Mouse (Mus musculus) erythroid progenitor cell, adult 5-6 weeks (primary cell): ENCODE measurements around the gene Olfr1313. TPM values are rescaled to one million over a fixed set of nuclear protein-coding genes. Genes with fewer than 3 reads are reported as not detected.
"Not testable (repeated sequence)": the region's sequence is repeated elsewhere in the genome, so short reads cannot be mapped to it uniquely, and the experiment has no call there.

Experiments
- ATAC-seq: replicated peaks from 2 replicates; pipeline ENCODE4 v1.8.0; 2016; ENCODE audit warnings: moderate number of reproducible peaks, mild to moderate bottlenecking, moderate TSS enrichment, inconsistent platforms; ENCODE audit not compliant: poor library complexity, low FRiP score, severe bottlenecking
- total RNA-seq, 2 experiments: library from RNA; stranded (forward) in 1 of 2; stranded (reverse) in 1 of 2; fragments of 150-400 nt in 1 of 2; fragments of 186-747, 209-891 nt in 1 of 2; gene quantifications; 2 replicates each; pipeline versions ENCODE4 v1.2.3 to v1.2.4; 2015 to 2017; ENCODE audit warnings: low replicate concordance in 2 of 2

Olfr1313 gene
- total RNA-seq (2015; ENCODE audit: low replicate concordance) (not detected in 2 replicates), total RNA-seq (2017; ENCODE audit: low replicate concordance) (not detected in 2 replicates)

- no peak for ATAC-seq
Measured at GRCm38 (mm10) chr2:112077743-112078142, at the start of gene Olfr1313. Olfr1313 (minus strand) TSS chr2:112077843.

DNA sequence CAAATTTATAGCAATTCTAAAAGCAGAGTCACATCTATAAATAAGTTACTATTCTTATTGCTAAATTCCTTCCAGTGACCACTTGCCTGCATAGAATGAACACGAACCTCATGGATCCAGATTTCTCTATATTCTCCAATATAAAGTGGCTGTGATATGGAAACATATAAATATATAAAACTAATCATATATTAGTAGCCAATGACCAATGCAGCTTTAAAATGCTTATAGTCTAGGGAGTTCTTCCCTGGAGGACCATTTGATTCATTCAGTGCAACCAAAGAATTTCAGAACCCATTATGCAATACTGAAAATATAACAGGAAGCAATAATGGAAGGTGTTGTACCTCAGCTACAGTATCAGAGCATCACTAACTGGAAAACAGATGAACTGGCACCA is 37.7 kb upstream of the Olfr1313 start, which contains the start of gene Olfr1315-ps1:
Gene Olfr1315-ps1, minus strand, starts transcription at position 101 of the 400 bp plus-strand sequence.
- no peak for ATAC-seq

DNA sequence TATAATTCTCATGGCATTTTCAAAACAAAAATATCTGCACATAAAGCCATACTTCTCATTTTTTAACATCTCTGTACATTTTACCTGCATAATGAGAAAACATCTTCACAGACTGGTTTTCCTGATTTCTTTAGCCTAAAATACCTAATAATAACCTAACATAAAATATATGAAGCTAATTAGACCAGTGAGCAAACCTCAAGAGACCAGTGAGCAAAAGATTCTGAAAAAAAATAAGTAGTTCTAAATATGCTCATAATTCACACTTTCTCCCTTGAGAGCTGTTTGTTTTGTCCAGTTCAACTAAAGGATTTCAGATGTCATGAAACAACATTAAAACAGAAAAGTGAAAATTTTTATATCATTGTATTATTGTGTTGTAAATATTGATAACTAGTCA is 19.0 kb upstream of the Olfr1313 start, which contains the start of gene Olfr1314:
Gene Olfr1314, minus strand, starts transcription at position 101 of the 400 bp plus-strand sequence.
- no peak for ATAC-seq

GRCm38 (mm10) chr2:112050138-112050537 is 27.5 kb downstream of the Olfr1313 start, which contains the start of gene Olfr1312:
Olfr1312 (minus strand) TSS chr2:112050238.
- ATAC-seq, result no peak

- ATAC-seq, result not testable (repeated sequence)
Measured at GRCm38 (mm10) chr2:112026971-112027370, 50.7 kb downstream of the Olfr1313 start.

DNA sequence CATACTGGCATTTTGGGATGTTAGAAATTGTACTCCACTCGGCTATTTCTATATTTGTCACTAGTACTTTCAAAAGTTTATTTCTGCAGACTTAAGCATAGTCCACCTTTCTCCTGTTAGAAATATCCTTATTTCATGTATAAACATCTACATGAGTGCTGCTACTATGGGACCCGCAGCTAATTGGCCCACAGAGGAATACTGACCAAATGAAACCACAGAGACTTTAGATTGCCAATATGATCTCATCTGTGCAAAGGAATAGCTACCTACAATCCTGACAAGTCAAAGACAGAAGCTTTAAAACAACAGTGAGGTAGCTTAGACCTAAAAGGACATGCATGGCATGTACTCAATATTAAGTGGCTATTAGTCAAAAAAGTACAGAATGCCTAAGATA is 53.3 kb downstream of the Olfr1313 start, which contains the start of gene Olfr1311:
Gene Olfr1311, minus strand, starts transcription at position 101 of the 400 bp plus-strand sequence.
- no peak for ATAC-seq

Other genes starting within 250 kb of the Olfr1313 start
- not detected in 2 replicates for gene Olfr1305, start 200.7 kb downstream of the Olfr1313 start, total RNA-seq (2015; ENCODE audit: low replicate concordance)
- gene Olfr1305, start 200.7 kb downstream of the Olfr1313 start, total RNA-seq (2017; ENCODE audit: low replicate concordance), result not detected in 2 replicates
- not detected in 2 replicates for gene Olfr1306, start 161.6 kb downstream of the Olfr1313 start, total RNA-seq (2015; ENCODE audit: low replicate concordance)
- gene Olfr1306, start 161.6 kb downstream of the Olfr1313 start, total RNA-seq (2017; ENCODE audit: low replicate concordance), result not detected in 2 replicates
- gene Olfr1307, start 128.4 kb downstream of the Olfr1313 start, total RNA-seq (2015; ENCODE audit: low replicate concordance), result under 0.01 TPM in 1 of 2 replicates, not detected in the other
- under 0.01 TPM in 1 of 2 replicates, not detected in the other for gene Olfr1307, start 128.4 kb downstream of the Olfr1313 start, total RNA-seq (2017; ENCODE audit: low replicate concordance)
- gene Olfr1308, start 112.9 kb downstream of the Olfr1313 start, total RNA-seq (2015; ENCODE audit: low replicate concordance), result not detected in 2 replicates
- gene Olfr1308, start 112.9 kb downstream of the Olfr1313 start, total RNA-seq (2017; ENCODE audit: low replicate concordance), result not detected in 2 replicates
- not detected in 2 replicates for gene Olfr1309, start 87.6 kb downstream of the Olfr1313 start, total RNA-seq (2015; ENCODE audit: low replicate concordance)
- gene Olfr1309, start 87.6 kb downstream of the Olfr1313 start, total RNA-seq (2017; ENCODE audit: low replicate concordance), result not detected in 2 replicates
- not detected in 2 replicates for gene Olfr1310, start 65.1 kb downstream of the Olfr1313 start, total RNA-seq (2015; ENCODE audit: low replicate concordance)
- not detected in 2 replicates for gene Olfr1310, start 65.1 kb downstream of the Olfr1313 start, total RNA-seq (2017; ENCODE audit: low replicate concordance)
- gene Olfr1311, start 53.4 kb downstream of the Olfr1313 start, total RNA-seq (2015; ENCODE audit: low replicate concordance), result not detected in 2 replicates
- gene Olfr1311, start 53.4 kb downstream of the Olfr1313 start, total RNA-seq (2017; ENCODE audit: low replicate concordance), result not detected in 2 replicates
- gene Olfr1312, start 27.6 kb downstream of the Olfr1313 start, total RNA-seq (2015; ENCODE audit: low replicate concordance), result not detected in 2 replicates
- gene Olfr1312, start 27.6 kb downstream of the Olfr1313 start, total RNA-seq (2017; ENCODE audit: low replicate concordance), result not detected in 2 replicates
- gene Olfr1314, start 18.9 kb upstream of the Olfr1313 start, total RNA-seq (2015; ENCODE audit: low replicate concordance), result not detected in 2 replicates
- gene Olfr1314, start 18.9 kb upstream of the Olfr1313 start, total RNA-seq (2017; ENCODE audit: low replicate concordance), result not detected in 2 replicates
- not detected in 2 replicates for gene Olfr1315-ps1, start 37.6 kb upstream of the Olfr1313 start, total RNA-seq (2015; ENCODE audit: low replicate concordance)
- gene Olfr1315-ps1, start 37.6 kb upstream of the Olfr1313 start, total RNA-seq (2017; ENCODE audit: low replicate concordance), result not detected in 2 replicates
- gene Olfr1316, start 57.1 kb upstream of the Olfr1313 start, total RNA-seq (2015; ENCODE audit: low replicate concordance), result not detected in 2 replicates
- not detected in 2 replicates for gene Olfr1316, start 57.1 kb upstream of the Olfr1313 start, total RNA-seq (2017; ENCODE audit: low replicate concordance)
- gene Olfr1317, start 62.5 kb upstream of the Olfr1313 start, total RNA-seq (2015; ENCODE audit: low replicate concordance), result not detected in 2 replicates
- gene Olfr1317, start 62.5 kb upstream of the Olfr1313 start, total RNA-seq (2017; ENCODE audit: low replicate concordance), result not detected in 2 replicates
- gene Olfr1318, start 76.4 kb upstream of the Olfr1313 start, total RNA-seq (2015; ENCODE audit: low replicate concordance), result not detected in 2 replicates
- gene Olfr1318, start 76.4 kb upstream of the Olfr1313 start, total RNA-seq (2017; ENCODE audit: low replicate concordance), result not detected in 2 replicates
- gene Lpcat4, start 161.6 kb upstream of the Olfr1313 start, total RNA-seq (2015; ENCODE audit: low replicate concordance), result 2.5 and 5.0 TPM in 2 replicates
- gene Lpcat4, start 161.6 kb upstream of the Olfr1313 start, total RNA-seq (2017; ENCODE audit: low replicate concordance), result 0.39 TPM in 1 of 2 replicates, not detected in the other
- not detected in 2 replicates for gene Nutm1, start 181.4 kb upstream of the Olfr1313 start, total RNA-seq (2015; ENCODE audit: low replicate concordance)
- gene Nutm1, start 181.4 kb upstream of the Olfr1313 start, total RNA-seq (2017; ENCODE audit: low replicate concordance), result not detected in 2 replicates
- gene Nop10, start 184.1 kb upstream of the Olfr1313 start, total RNA-seq (2015; ENCODE audit: low replicate concordance), result 23.5 and 32.4 TPM in 2 replicates
- gene Nop10, start 184.1 kb upstream of the Olfr1313 start, total RNA-seq (2017; ENCODE audit: low replicate concordance), result 12.3 and 16.3 TPM in 2 replicates
- gene Slc12a6, start 188.0 kb upstream of the Olfr1313 start, total RNA-seq (2015; ENCODE audit: low replicate concordance), result 52.8 and 57.7 TPM in 2 replicates
- 42.4 and 70.9 TPM in 2 replicates for gene Slc12a6, start 188.0 kb upstream of the Olfr1313 start, total RNA-seq (2017; ENCODE audit: low replicate concordance)
- 1.4 TPM in 1 of 2 replicates, not detected in the other for gene Gm21985, start 188.5 kb upstream of the Olfr1313 start, total RNA-seq (2015; ENCODE audit: low replicate concordance)
- gene Gm21985, start 188.5 kb upstream of the Olfr1313 start, total RNA-seq (2017; ENCODE audit: low replicate concordance), result 1.3 and 9.0 TPM in 2 replicates